Mouse (Mus musculus) small intestine, adult 10 weeks (tissue): ENCODE measurements around the gene Cd81. TPM values are rescaled to one million over a fixed set of nuclear protein-coding genes. Genes with fewer than 3 reads are reported as not detected.

ENCODE experiments used
- polyA plus RNA-seq: library from polyadenylated mRNA; stranded (reverse); fragments of 350-450 nt; fragmentation: Illumina TruSeq; extraction: RNeasy Lipid Tissue Mini Kit (QIAGEN cat#74804); gene quantifications from one replicate; pipeline ENCODE4 v1.2.3, GENCODE M21; 2014; ENCODE audit warnings: low replicate concordance

The Cd81 gene
- polyA plus RNA-seq = 71.7 TPM

GRCm38 (mm10) chr7:143052626-143053007 lies at the start of gene Cd81:
Gene Cd81 (plus strand): TSS chr7:143052739.

GRCm38 (mm10) chr7:143004727-143005343 lies 47.7 kb upstream of the Cd81 start, which contains the start of gene Tspan32:
Gene Tspan32 (plus strand): TSS chr7:143005046.

GRCm38 (mm10) chr7:143068882-143069591 lies 16.5 kb downstream of the Cd81 start, which contains the start of gene Tssc4:
Gene Tssc4 (plus strand): TSS chr7:143069249.

GRCm38 (mm10) chr7:143094592-143095553 lies 42.3 kb downstream of the Cd81 start, which contains the start of gene Trpm5:
Gene Trpm5 (minus strand): TSS chr7:143094642.

GRCm38 (mm10) chr7:143106062-143106461 lies 53.5 kb downstream of the Cd81 start, which contains the start of gene Kcnq1:
Gene Kcnq1 (plus strand): TSS chr7:143106362.

Other genes starting within 250 kb of the Cd81 start
- not detected for gene Th, start 121.6 kb upstream of the Cd81 start, polyA plus RNA-seq
- 1.6 TPM for gene Ascl2, start 83.5 kb upstream of the Cd81 start, polyA plus RNA-seq
- 2.0 TPM for gene Tspan32, start 47.7 kb upstream of the Cd81 start, polyA plus RNA-seq
- gene Tssc4, start 16.5 kb downstream of the Cd81 start, polyA plus RNA-seq = not detected
- gene Trpm5, start 41.9 kb downstream of the Cd81 start, polyA plus RNA-seq = 3.2 TPM
- 6.8 TPM for gene Kcnq1, start 53.6 kb downstream of the Cd81 start, polyA plus RNA-seq